Mouse (Mus musculus) hindbrain, embryonic 15.5 days (tissue): ENCODE measurements around the gene Alkbh4. TPM values are rescaled to one million over a fixed set of nuclear protein-coding genes. Genes with fewer than 3 reads are reported as not detected.

Source experiments
- ATAC-seq: fragments of 200-750 bp; cut with Nextera tagmentation; 2 replicates; pipeline ENCODE4 v1.8.0; 2017; ENCODE audit warnings: low read depth, moderate number of reproducible peaks, moderate TSS enrichment; ENCODE audit not compliant: low FRiP score
- H3K27ac ChIP-seq: fragments of 300-500 bp; sonication (generic); replicated peaks from 2 replicates; pipeline ENCODE4 v1.5.1; 2015; ENCODE audit warnings: mild to moderate bottlenecking, inconsistent platforms
- H3K27me3 ChIP-seq: fragments of 300-500 bp; sonication (generic); 2 replicates; pipeline ENCODE4 v1.6.1; 2015; ENCODE audit warnings: control low read depth, inconsistent platforms
- H3K36me3 ChIP-seq: fragments of 300-500 bp; sonication (generic); 2 replicates; pipeline ENCODE4 v1.6.1; 2015; ENCODE audit warnings: control low read depth, inconsistent platforms
- H3K4me1 ChIP-seq: fragments of 300-500 bp; sonication (generic); replicated peaks from 2 replicates; pipeline ENCODE4 v1.6.1; 2015; ENCODE audit warnings: control low read depth, inconsistent platforms
- H3K4me2 ChIP-seq: fragments of 300-500 bp; sonication (generic); 2 replicates; pipeline ENCODE4 v1.6.1; 2015; ENCODE audit warnings: moderate library complexity, mild to moderate bottlenecking, inconsistent platforms
- H3K4me3 ChIP-seq: fragments of 300-500 bp; sonication (generic); 2 replicates; pipeline ENCODE4 v1.5.1; 2015; ENCODE audit warnings: mild to moderate bottlenecking, inconsistent platforms
- H3K9ac ChIP-seq: fragments of 300-500 bp; sonication (generic); 2 replicates; pipeline ENCODE4 v1.6.1; 2015; ENCODE audit warnings: inconsistent platforms
- H3K9me3 ChIP-seq: fragments of 300-500 bp; sonication (generic); 2 replicates; pipeline ENCODE4 v1.6.1; 2016; ENCODE audit warnings: control low read depth, inconsistent platforms
- WGBS: fragments of 180-500 bp; shearing (Covaris S2); methylation state at CpG from one replicate; pipeline ENCODE4 v1.1.7; 2015; 5-methylcytosine and 5-hydroxymethylcytosine counted together
- polyA plus RNA-seq: library from polyadenylated mRNA; unstranded; fragments of >200 nt; fragmentation: Nextera tagmentation; extraction: Ambion mirVana; gene quantifications from 2 replicates; pipeline ENCODE4 v1.2.1, GENCODE M21; 2015

Gene Alkbh4
- polyA plus RNA-seq, 1 experiment from 2014 or later, result 22.0 TPM

DNA sequence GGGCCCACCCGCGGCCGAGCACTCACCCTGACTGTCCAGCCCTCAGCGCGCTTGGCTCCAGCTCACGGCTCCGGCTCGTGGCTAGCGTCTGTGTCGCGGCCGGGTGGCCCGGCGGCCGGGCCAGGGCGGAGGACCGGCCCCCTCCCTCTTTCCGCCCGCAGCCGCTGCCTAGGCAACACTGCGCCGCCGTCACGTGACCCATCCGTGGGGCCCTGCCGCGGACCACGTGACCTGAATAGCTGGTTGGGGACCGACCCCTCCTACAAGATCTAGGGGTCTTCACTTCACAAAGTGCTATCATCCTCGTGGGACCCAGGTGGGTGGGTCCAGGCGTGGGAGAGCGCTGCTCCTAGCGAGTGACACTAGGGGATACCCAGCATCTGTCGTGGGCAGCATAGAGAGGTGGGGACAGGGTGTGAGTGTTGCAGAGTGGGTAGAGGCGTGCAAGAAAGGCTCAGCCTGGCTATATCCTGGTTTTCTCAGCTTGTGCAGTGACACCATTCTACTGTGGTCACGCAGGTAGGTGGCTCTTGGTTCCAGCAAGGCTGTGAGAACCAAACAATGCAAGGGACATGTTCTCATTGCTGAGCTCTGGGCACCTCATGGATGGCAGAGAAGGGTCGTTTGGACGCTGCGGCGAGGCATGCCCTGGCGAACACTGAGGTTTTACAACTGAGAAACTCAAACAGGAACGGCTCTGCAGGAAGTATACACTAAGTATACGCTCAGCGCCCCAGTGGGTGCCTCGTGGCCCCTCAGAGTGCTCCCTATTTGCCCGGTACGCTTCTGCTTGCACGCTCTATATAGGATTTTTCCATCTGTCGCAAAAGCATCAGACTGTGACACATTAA is 34.8 kb downstream of the Alkbh4 start, which contains the start of gene Orai2:
Orai2 (minus strand) TSS at position 202 of the 851 bp plus-strand sequence.
- peak within 1 kb of the TSS; percentile 69 for H3K4me2 ChIP-seq
- peaks cover 37% of the 10 kb centered on the region for H3K4me1 ChIP-seq

DNA sequence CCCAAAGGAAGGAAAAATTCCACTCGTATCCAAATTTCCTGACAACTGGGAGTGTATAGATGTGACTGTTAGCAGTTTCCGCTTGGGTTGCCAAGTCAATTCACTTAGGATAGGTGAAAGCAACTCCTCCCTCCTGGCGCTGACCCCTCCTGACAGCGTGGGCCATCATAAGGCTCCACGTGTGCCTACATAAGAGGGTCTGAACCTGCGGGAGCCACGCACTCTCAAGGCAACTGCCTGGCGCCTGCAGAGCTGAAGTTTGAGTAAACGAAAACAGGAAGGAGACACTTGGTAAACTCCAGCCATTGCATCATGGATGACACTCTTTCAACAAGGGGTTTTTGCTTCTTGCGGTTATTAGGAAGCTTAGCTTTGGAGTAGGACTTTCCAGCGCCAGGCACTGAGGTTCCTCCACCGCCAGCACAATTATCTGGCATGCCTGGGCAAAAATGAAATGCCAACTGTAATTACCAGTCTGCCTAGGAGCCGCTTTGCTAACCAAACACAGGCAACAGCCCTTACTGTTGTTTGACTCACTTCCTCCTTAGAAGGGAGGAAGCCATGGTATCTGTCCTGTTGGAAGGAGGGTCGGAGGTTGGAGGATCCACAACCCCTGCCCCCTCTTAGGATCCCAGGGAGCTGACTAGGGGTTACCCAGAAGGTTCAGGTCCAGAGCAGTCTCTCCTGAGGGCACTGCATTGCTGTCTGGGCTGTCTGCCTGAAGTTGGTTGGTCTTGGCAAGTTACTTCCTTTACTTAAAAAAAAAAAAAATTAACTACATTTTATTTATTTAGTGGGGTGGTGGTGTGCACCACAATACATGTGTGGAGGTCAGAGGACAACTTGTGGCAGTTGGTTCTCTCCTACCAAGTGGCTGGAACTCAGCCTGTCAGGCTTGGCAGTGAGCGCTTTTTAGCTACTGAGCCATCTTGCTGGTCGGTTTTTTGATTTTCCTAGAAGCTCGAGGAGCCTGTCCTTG is 35.7 kb downstream of the Alkbh4 start:
- ATAC-seq, result no peak
- Histone ChIP-seq H3K4me3 (peak overlapping the region; percentile 65), H3K27ac (peak overlapping the region; percentile 83), H3K27me3 (no peaks in the 10 kb centered on the region), H3K9me3 (no peaks in the 10 kb centered on the region), H3K36me3 (peaks cover 5% of the 10 kb centered on the region; the same call in 1 of the 2 replicates), H3K9ac (peak overlapping the region; percentile 75; the same call in 1 of the 2 replicates), H3K4me1 (peaks cover 37% of the 10 kb centered on the region), H3K4me2 (peak overlapping the region; percentile 69)
- 37% methylated on average over 17 of the region's 17 CpGs for WGBS

More for the DNA sequence above, 34.8 kb downstream of the Alkbh4 start, which contains the start of gene Orai2:
- peak within 1 kb of the TSS; percentile 83 for H3K27ac ChIP-seq
- H3K9me3 ChIP-seq, result no peaks in the 10 kb centered on the region
- H3K9ac ChIP-seq, result peak within 1 kb of the TSS; percentile 75
- WGBS, result 4% methylated on average over 45 of the region's 49 CpGs
- H3K4me3 ChIP-seq, result peak within 1 kb of the TSS; percentile 65
- H3K36me3 ChIP-seq, result peaks cover 5% of the 10 kb centered on the region; the same call in 1 of the 2 replicates
- H3K27me3 ChIP-seq, result no peaks in the 10 kb centered on the region
- ATAC-seq, result peak; percentile 86

- ATAC-seq, result no peak
These were observed 37.0 kb downstream of the Alkbh4 start for GRCm38 (mm10) chr5:136172939-136173338.

GRCm38 (mm10) chr5:136173606-136174463 is 37.9 kb downstream of the Alkbh4 start:
- no peaks in the 10 kb centered on the region for H3K27me3 ChIP-seq
- H3K9me3 ChIP-seq, result no peaks in the 10 kb centered on the region
- 26% methylated on average over 9 of the region's 9 CpGs for WGBS
- H3K36me3 ChIP-seq, result peaks cover 9% of the 10 kb centered on the region
- H3K4me1 ChIP-seq, result peaks cover 34% of the 10 kb centered on the region
- no peak overlapping the region for H3K9ac ChIP-seq
- H3K27ac ChIP-seq, result peak overlapping the region; percentile 21
- no peak overlapping the region for H3K4me3 ChIP-seq
- no peak for ATAC-seq
- H3K4me2 ChIP-seq, result no peak overlapping the region

More at GRCm38 (mm10) chr5:136172939-136173338, 37.0 kb downstream of the Alkbh4 start:
- Histone ChIP-seq H3K4me2 (no peak overlapping the region), H3K36me3 (peaks cover 6% of the 10 kb centered on the region), H3K9me3 (no peaks in the 10 kb centered on the region), H3K9ac (no peak overlapping the region), H3K4me1 (peaks cover 34% of the 10 kb centered on the region), H3K27me3 (no peaks in the 10 kb centered on the region), H3K4me3 (no peak overlapping the region), H3K27ac (no peak overlapping the region)
- WGBS, result 85% methylated on average over 9 of the region's 9 CpGs

DNA sequence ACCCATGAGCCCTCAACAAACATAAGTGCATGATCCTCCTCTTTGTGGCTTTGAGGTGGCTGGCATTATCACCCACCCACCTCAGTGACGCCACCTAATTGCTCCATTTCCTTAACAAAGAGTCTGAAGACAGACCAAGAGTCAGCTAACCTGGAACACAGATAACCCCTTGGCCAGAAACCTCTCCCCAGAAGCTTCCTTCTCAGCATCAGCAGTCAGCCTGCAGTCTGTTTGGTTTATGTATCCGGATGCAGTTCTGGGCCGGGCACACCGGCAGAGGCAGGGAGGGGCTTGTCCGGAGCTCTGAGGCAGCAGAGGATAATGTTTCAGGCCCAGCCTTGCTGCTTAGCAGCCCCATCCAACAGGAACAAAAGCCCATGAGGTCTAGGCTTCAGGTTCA is 43.6 kb downstream of the Alkbh4 start:
- Histone ChIP-seq H3K4me1 (no peaks in the 10 kb centered on the region), H3K4me2 (no peak overlapping the region), H3K27me3 (no peaks in the 10 kb centered on the region), H3K36me3 (peaks cover 44% of the 10 kb centered on the region), H3K27ac (no peak overlapping the region), H3K9ac (no peak overlapping the region), H3K9me3 (no peaks in the 10 kb centered on the region), H3K4me3 (no peak overlapping the region)
- 85% methylated on average over 5 of the region's 5 CpGs for WGBS
- ATAC-seq, result no peak

DNA sequence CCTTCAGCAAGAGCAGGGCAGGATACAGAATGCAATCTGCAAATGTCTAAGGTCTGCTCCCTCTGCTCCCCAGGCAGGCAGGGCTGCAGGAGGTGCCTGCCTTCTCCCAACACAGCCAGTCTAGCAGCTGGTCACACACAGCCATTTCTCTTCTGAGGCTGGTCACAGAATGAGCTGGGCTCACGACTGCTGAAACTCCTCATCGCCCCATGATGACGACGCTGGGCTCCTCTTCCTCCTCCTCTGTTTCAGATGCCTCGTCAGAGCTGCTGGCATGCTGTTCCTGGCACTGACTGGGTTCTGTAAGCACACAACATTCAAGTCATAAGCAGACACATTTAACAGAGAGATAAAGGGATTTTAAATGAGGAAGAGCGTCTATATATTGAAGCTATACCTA is 45.3 kb downstream of the Alkbh4 start:
- Histone ChIP-seq H3K4me2 (no peak overlapping the region), H3K27me3 (no peaks in the 10 kb centered on the region), H3K4me1 (no peaks in the 10 kb centered on the region), H3K27ac (no peak overlapping the region), H3K9ac (no peak overlapping the region), H3K4me3 (no peak overlapping the region), H3K9me3 (no peaks in the 10 kb centered on the region), H3K36me3 (peaks cover 53% of the 10 kb centered on the region)
- 87% methylated on average over 6 of the region's 6 CpGs for WGBS
- no peak for ATAC-seq

GRCm38 (mm10) chr5:136182049-136182448 is 46.1 kb downstream of the Alkbh4 start:
- no peak for ATAC-seq
- no peak overlapping the region for H3K27ac ChIP-seq
- H3K4me2 ChIP-seq, result no peak overlapping the region
- H3K4me3 ChIP-seq, result no peak overlapping the region
- no peak overlapping the region for H3K9ac ChIP-seq
- H3K4me1 ChIP-seq, result no peaks in the 10 kb centered on the region
- WGBS, result 94% methylated on average over 6 of the region's 6 CpGs
- H3K36me3 ChIP-seq, result peaks cover 55% of the 10 kb centered on the region
- no peaks in the 10 kb centered on the region for H3K27me3 ChIP-seq
- H3K9me3 ChIP-seq, result no peaks in the 10 kb centered on the region

DNA sequence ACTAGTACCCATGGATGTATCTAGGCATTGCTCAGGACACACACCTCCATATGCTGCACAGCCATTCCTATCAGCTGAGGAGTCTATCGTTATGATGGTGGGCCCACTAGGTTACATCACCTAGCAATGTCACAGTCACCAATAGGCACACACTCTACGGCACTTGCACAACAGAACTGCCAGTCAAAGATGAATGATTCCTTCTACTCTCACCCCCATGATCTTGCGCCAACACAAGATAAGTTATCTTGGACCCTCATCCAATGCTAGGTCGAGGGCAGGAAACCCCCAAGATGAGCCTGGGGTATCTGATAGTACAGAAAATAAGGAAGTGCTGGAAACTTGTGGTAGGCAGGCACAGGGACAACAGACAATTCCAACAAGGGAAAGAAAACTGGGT is 46.9 kb downstream of the Alkbh4 start:
- H3K9ac ChIP-seq, result no peak overlapping the region
- peaks cover 57% of the 10 kb centered on the region for H3K36me3 ChIP-seq
- H3K27ac ChIP-seq, result no peak overlapping the region
- ATAC-seq, result no peak
- H3K4me3 ChIP-seq, result no peak overlapping the region
- no peak overlapping the region for H3K4me2 ChIP-seq
- H3K27me3 ChIP-seq, result no peaks in the 10 kb centered on the region
- H3K4me1 ChIP-seq, result no peaks in the 10 kb centered on the region
- WGBS, result 93% methylated on average over 4 of the region's 4 CpGs
- no peaks in the 10 kb centered on the region for H3K9me3 ChIP-seq

DNA sequence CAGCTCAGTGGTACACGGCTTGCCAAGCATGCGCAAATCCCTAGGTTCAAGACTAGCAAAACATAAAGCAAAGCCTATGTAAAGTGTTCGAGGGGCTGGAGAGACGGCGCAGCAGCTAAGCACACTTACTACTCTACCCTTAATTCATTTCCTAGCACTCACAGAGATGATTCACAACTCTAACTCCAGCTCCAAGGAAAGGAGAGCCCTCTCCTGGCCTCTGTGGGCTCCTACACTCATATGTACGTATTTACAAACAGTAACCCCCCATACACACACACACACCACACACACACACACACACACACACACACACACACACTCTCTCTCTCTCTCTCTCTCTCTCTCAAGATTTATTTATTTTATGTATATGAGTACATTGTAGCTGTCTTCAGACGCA is 47.8 kb downstream of the Alkbh4 start:
- H3K9me3 ChIP-seq, result no peaks in the 10 kb centered on the region
- ATAC-seq, result no peak
- no peak overlapping the region for H3K9ac ChIP-seq
- H3K27me3 ChIP-seq, result no peaks in the 10 kb centered on the region
- H3K36me3 ChIP-seq, result peaks cover 59% of the 10 kb centered on the region
- no peak overlapping the region for H3K4me3 ChIP-seq
- H3K27ac ChIP-seq, result no peak overlapping the region
- H3K4me1 ChIP-seq, result no peaks in the 10 kb centered on the region
- no peak overlapping the region for H3K4me2 ChIP-seq
- 91% methylated on average over 7 of the region's 7 CpGs for WGBS

GRCm38 (mm10) chr5:136186723-136187122 is 50.8 kb downstream of the Alkbh4 start:
- Histone ChIP-seq H3K4me1 (no peaks in the 10 kb centered on the region), H3K27me3 (no peaks in the 10 kb centered on the region), H3K9ac (no peak overlapping the region), H3K27ac (no peak overlapping the region), H3K36me3 (peaks cover 56% of the 10 kb centered on the region), H3K9me3 (no peaks in the 10 kb centered on the region), H3K4me3 (no peak overlapping the region), H3K4me2 (no peak overlapping the region)
- 43% methylated on average over 4 of the region's 4 CpGs for WGBS
- ATAC-seq, result 0 out of 2 replicates have a peak, but pooled peaks have one; percentile 56
